Mouse (Mus musculus) c-Kit-positive CD71-negative TER-119-negative erythroid progenitor cells, embryonic 14.5 days (primary cell): ENCODE results near the gene Olfr983.

ENCODE experiments used
- DNase-seq: peaks from one replicate; pipeline ENCODE4 v3.0.0-alpha.2; 2013; ENCODE audit warnings: low read depth

Gene Olfr983

DNA sequence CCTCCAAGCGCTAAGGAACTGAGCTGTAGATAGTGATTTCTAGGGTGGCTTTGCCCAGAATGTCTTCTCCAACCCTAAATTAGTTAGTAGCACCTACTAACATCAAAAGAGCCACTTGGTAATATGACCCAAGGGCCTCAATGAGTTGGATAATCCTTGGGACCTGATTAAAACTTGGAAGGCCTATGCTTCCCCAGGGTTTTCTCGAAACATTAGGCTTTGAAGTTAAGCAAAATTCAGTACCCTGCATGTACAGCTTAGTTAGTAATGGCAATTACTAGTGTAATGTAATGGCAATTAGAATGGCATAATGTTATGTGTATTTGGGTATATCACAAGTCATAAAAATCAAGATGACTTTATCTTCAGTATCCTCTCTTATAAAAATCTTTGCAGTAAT, at the start of gene Olfr983:
TSS of gene Olfr983 (minus strand) at position 101 of the 400 bp plus-strand sequence.
- DNase-seq: no peak

DNA sequence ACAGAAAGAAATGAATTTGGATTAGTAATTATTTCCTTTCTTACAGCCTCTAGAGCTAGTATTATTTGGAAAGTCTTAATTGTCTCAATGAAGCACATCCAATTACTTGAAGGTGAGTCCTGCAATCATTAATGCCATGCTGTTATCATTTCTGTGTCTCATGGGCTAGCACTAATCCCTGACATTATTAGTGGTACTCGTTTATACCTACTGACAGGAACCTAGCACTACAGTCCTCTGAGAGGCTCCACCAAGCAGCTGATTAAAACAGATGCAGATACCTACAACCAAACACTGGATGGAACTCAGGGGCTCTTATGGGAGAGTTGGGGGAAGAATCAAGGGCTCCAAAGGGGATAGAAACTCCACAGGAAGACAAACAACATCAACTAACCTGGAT, 48.1 kb upstream of the Olfr983 start:
- no peak for DNase-seq

GRCm38 (mm10) chr9:40139484-40139883, 46.1 kb upstream of the Olfr983 start:
- no peak for DNase-seq

DNA sequence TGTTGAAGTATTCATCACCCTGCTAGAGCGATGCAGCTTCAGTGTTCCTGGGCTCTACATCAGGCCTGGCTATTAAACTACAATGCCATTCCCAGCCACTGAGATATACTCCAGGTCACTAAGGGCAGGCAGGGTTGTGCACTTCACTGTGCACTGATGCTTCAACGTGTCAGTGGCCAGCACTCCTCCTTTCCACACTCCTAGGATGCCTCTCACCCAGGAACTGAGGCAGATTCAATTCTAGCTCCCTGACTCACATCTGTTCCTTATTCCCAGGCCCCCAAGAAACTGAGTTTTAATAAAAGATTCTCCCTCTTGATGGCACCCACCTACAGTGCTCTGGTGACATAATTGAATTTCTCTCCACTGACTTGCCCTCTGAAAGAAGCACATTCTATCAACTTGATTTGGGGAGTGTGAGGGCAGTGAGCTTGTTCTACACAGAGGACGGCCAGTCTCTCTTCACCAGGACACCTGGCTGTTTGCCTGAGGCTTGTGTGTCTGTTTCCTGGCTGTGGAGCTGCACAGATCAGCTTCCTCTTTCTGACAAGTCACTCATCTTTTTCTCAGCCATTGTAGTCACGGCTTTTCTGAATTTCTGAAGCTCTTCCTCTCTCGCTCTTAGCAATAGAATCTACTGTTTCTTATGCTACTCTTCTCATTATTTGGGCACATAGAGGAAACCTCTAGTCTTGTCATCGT, 43.7 kb upstream of the Olfr983 start:
- DNase-seq: no peak

DNA sequence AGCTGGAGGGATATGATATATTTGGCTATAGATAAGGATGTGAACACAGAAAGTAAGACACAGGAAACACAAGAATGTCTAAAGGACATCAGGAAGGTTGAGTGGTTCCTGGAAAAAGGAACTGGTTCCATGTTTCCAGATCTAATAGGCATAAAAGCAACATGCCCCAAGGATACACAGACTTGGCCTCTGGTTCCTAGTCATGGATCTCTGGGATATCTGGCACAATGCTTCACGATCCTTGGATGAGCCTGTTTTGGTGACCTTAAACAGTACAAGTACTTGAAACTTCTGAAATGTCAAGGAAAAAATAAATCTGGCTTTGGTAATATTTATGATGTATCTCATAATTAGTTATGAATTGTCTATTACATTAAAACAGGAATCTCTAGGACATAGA, 37.2 kb upstream of the Olfr983 start:
- DNase-seq: no peak

GRCm38 (mm10) chr9:40130084-40130483, 36.7 kb upstream of the Olfr983 start, which contains the start of gene Olfr985:
Olfr985 (minus strand) TSS chr9:40130184.
- DNase-seq: no peak

DNA sequence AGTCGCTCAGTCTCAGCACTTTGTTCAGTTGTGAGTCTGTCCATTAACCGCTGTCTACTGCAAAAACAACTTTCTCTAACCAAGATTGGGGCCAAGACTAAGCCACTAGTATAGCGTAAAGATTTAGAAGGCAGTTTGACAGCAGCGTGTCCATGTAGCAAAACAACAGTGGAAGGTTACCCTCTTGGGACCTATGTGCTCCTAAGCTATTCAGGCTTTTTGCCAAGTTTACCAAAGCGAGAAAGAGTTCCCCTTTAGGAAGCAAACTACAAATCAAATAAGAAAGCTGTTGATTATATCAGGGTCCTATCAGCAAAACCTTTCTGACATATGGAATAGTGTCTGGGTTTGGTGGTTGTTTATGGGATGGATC, 23.9 kb upstream of the Olfr983 start:
- DNase-seq: no peak

DNA sequence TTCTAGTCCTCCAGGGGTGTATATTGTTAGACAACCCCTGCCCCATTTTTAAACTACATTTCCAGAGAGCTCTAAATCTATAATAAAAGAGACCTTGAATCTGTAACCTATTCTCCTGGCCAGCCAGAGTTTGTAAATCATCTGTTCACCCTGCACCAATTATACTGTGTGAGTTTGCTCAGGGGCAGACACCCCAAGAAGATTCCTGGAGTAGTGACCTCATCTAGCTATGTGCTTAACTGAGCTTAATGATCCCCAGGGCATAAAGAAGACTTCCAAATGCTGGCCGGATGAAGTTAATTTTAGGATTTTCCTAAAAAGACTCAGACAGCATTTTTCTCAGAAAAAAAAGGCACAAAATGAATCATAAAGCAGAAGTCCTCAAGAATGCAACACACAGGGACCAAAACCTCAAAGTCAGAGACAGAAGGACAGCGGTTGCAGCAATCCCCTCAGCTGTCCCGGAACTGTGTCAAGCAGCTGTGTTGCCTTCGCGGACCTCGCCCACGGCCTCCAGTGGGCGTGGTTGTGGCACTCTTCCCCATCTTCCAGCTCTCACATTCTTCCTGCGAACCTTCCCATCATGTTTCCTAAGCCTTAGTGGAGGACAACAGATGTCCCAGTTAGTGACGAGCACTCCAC, 23.4 kb upstream of the Olfr983 start:
- peak; percentile 25 for DNase-seq

DNA sequence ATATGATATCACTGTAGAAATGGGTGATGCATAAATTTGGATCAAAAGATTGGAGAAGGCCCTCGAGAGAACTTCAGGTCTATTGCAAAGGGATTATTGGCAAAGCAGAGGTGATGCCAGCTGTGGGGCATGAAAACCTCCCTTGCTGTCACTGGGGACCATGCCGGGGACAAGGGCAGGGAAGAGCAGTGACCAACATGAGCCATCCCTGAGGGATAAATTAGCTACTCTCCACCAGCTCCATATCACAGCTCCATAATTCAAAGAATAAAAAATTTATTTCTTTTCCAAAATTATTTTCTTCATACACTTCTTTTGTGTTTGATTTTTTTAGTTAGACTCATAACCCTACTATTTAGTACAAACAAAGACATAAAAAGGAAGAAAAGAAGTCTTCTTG, 20.7 kb upstream of the Olfr983 start, which contains the start of gene Olfr984:
TSS of gene Olfr984 (minus strand) at position 101 of the 400 bp plus-strand sequence.
- no peak for DNase-seq

DNA sequence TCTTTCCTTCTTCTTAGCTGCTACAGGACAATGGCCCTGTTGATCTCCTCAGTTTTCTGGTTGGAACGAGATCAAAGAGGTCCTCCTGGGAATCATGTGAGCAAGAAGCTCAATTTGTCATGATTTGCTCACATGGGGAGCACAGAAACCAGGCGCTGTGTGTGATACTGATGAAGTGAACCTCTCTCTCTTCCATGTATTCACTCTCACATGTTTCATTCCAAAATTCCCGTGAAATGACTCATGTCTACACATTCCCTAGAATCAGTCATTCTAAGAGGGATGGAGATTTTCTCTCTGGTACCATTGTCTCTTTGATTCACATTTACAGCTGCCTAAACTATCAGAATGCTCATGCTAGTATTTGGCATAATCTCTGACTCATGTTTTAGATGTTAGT, 1.4 kb upstream of the Olfr983 start:
- no peak for DNase-seq

DNA sequence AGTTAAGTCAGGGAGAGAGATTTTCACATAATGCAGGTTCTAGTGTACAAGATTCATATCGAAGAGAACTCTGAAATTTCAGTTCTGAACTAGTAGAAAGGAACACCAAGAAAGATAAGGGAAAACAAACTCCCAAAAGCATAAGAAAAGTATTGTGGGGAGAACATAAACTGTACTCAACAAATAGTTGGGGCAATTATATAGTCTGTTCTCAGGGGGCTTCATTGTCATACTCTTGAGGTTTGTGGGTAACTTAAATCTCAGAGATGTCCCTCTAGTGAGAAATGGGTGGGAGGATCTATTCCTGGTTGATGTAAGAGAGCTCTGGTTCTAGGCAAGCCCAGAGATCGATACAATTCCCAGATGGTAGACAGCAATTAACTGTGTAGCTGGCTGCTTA, 19.9 kb downstream of the Olfr983 start, which contains the start of gene Olfr982:
TSS of gene Olfr982 (plus strand) at position 301 of the 400 bp plus-strand sequence.
- no peak for DNase-seq

DNA sequence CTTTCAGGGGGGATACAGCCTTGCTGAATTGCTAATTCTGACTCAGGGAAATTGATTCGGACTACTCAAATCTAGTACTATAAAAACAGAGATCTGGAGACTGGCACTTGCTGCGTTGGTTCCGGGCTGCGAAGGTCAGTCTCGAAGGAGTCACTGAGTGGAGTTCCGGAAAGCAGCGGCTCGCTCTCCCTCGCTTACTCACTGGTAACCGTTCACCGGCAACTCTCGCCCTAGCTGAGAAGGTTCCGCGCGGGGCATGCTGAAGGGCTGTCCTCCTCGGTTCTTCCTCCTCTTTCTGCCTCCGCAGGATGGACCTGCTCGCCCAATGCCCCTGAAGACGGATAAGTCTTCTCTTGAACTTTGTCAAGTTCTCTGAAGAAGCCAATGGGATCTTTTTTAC, 43.3 kb downstream of the Olfr983 start:
- no peak for DNase-seq
